Mouse (Mus musculus) heart, embryonic 15.5 days (tissue): ENCODE data around the gene Mcpt9. TPM values are rescaled to one million over a fixed set of nuclear protein-coding genes. Genes with fewer than 3 reads are reported as not detected.
A peak's percentile ranks its signal among the peaks of the same experiment; 100 is the strongest.
"Not testable (repeated sequence)": the region's sequence is repeated elsewhere in the genome, so short reads cannot be mapped to it uniquely, and the experiment has no call there.

Experiments
- ATAC-seq: fragments of 200-750 bp; cut with Nextera tagmentation; replicated peaks from 2 replicates; pipeline ENCODE4 v1.8.0; 2017; ENCODE audit warnings: low read depth, moderate TSS enrichment; ENCODE audit not compliant: insufficient number of reproducible peaks, insufficient read depth, low FRiP score
- H3K27ac ChIP-seq: fragments of 300-500 bp; sonication (generic); 2 replicates; pipeline ENCODE4 v1.5.1; 2015; ENCODE audit warnings: mild to moderate bottlenecking, inconsistent platforms
- H3K27me3 ChIP-seq: fragments of 300-500 bp; sonication (generic); 2 replicates; pipeline ENCODE4 v1.6.1; 2015; ENCODE audit warnings: inconsistent platforms
- H3K36me3 ChIP-seq: fragments of 300-500 bp; sonication (generic); 2 replicates; pipeline ENCODE4 v1.6.1; 2015; ENCODE audit warnings: mild to moderate bottlenecking, inconsistent platforms
- H3K4me1 ChIP-seq: fragments of 300-500 bp; sonication (generic); replicated peaks from 2 replicates; pipeline ENCODE4 v1.6.1; 2015; ENCODE audit warnings: inconsistent platforms
- H3K4me2 ChIP-seq: fragments of 300-500 bp; sonication (generic); 2 replicates; pipeline ENCODE4 v1.6.1; 2015; ENCODE audit warnings: inconsistent platforms, mild to moderate bottlenecking, moderate library complexity
- H3K4me3 ChIP-seq: fragments of 300-500 bp; sonication (generic); 2 replicates; pipeline ENCODE4 v1.5.1; 2015; ENCODE audit warnings: mild to moderate bottlenecking, inconsistent platforms
- H3K9ac ChIP-seq: fragments of 300-500 bp; sonication (generic); 2 replicates; pipeline ENCODE4 v1.6.1; 2015; ENCODE audit warnings: mild to moderate bottlenecking, inconsistent platforms
- H3K9me3 ChIP-seq: fragments of 300-500 bp; sonication (generic); replicated peaks from 2 replicates; pipeline ENCODE4 v1.6.1; 2016; ENCODE audit warnings: inconsistent platforms
- WGBS: fragments of 180-500 bp; shearing (Covaris S2); methylation state at CpG from one replicate; pipeline ENCODE4 v1.1.7; 2015; ENCODE audit warnings: mixed read lengths; 5-methylcytosine and 5-hydroxymethylcytosine counted together
- polyA plus RNA-seq: library from polyadenylated mRNA; unstranded; fragments of >200 nt; fragmentation: Nextera tagmentation; extraction: Ambion mirVana; gene quantifications from 2 replicates; pipeline ENCODE4 v1.2.1, GENCODE M21; 2015

Mcpt9 gene
- polyA plus RNA-seq = not detected in 2 replicates

DNA sequence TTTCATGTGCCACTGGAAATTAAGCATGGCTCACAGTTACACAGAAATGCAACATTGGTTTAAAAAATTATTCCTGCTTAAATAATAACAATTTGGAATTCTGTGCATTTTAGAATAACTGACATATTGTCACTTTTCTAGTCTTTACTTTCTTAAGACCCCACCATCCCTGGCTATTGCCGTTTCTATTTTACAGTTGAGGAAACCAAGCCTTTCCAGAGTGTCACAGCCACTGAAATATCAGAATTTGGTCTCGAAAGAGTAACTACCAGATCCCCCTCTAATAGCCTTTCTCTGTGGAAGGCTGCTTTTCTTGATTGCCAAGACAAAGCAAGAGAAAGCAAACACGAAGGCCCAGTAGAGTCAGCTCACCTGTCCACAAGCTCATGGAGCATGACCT lies at the start of gene Mcpt9:
TSS of gene Mcpt9 (minus strand) at position 101 of the 400 bp plus-strand sequence.
- not testable (repeated sequence) for H3K27ac ChIP-seq, ATAC-seq, H3K4me1 ChIP-seq, H3K9me3 ChIP-seq, H3K4me2 ChIP-seq, H3K9ac ChIP-seq, H3K4me3 ChIP-seq, H3K27me3 ChIP-seq, H3K36me3 ChIP-seq
- 74% methylated on average over 3 of the region's 3 CpGs for WGBS

DNA sequence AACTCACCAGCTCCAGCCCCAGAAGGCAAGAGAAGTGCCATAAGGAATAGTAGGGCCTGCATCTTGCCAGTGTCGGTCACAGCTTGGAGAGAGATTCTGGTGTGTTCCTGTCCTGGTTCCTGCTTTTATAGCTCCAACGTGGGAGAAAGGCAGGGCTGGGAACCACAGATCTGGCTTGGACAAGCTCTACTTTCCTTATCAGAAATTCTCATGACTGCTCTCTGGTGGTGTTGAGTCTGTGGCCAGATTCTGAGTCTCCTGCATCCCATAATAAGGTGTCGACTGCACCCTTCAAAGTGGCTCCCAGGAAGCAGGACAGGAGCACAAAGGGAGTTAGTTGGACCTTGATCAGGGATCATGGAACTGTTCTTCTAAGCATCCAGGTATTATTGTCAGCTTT lies 31.9 kb upstream of the Mcpt9 start, which contains the start of gene Mcpt4:
TSS of gene Mcpt4 (minus strand) at position 101 of the 400 bp plus-strand sequence.
- H3K9me3 ChIP-seq, H3K4me3 ChIP-seq, H3K9ac ChIP-seq, H3K4me2 ChIP-seq, H3K27me3 ChIP-seq, H3K36me3 ChIP-seq, ATAC-seq, H3K27ac ChIP-seq, H3K4me1 ChIP-seq: not testable (repeated sequence)
- WGBS = 62% methylated on average over 3 of the region's 3 CpGs

GRCm38 (mm10) chr14:56057722-56058121 lies 27.4 kb upstream of the Mcpt9 start:
- Histone ChIP-seq H3K27ac (no peak overlapping the region), H3K27me3 (no peaks in the 10 kb centered on the region), H3K9me3 (no peaks in the 10 kb centered on the region), H3K36me3 (no peaks in the 10 kb centered on the region), H3K4me3 (no peak overlapping the region), H3K4me1 (0 out of 2 replicates have a peak, but pooled peaks cover 3% of the 10 kb centered on the region), H3K9ac (no peak overlapping the region), H3K4me2 (no peak overlapping the region)
- 0 out of 2 replicates have a peak, but pooled peaks have one; percentile 43 for ATAC-seq
- 32% methylated on average over 4 of the region's 4 CpGs for WGBS

DNA sequence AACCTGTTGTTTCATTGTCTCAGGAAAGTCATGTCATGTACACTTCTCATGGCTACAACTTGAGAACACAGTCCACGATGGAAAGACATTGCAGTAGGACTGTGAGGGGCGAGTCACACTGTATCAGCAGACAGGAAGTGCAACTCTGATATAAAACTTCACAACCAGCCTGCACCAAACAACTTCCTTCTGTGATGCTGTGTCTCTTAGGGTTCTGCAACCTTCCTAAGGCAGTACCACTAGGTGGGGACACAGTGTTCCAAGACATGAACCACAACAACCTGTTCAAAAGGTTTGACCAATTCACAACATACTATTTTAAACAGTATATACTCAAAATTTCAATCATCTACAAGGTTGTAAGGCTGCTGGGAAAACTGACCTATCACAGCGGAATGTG lies 25.1 kb upstream of the Mcpt9 start:
- H3K4me1 ChIP-seq = 0 out of 2 replicates have a peak, but pooled peaks cover 3% of the 10 kb centered on the region
- 62% methylated on average over 3 of the region's 3 CpGs for WGBS

GRCm38 (mm10) chr14:56041792-56042191 lies 11.5 kb upstream of the Mcpt9 start, which contains the start of gene Mcpt2:
Gene Mcpt2 (plus strand): TSS chr14:56042041.
- not testable (repeated sequence) for H3K9me3 ChIP-seq, H3K27me3 ChIP-seq, H3K36me3 ChIP-seq, ATAC-seq, H3K27ac ChIP-seq, H3K4me3 ChIP-seq, H3K4me2 ChIP-seq, H3K4me1 ChIP-seq, H3K9ac ChIP-seq
- WGBS = 28% methylated on average over 1 of the region's 1 CpGs

More for the DNA sequence above, 25.1 kb upstream of the Mcpt9 start:
- Histone ChIP-seq H3K27ac (no peak overlapping the region), H3K4me3 (no peak overlapping the region), H3K9me3 (no peaks in the 10 kb centered on the region), H3K27me3 (no peaks in the 10 kb centered on the region), H3K4me2 (no peak overlapping the region), H3K36me3 (no peaks in the 10 kb centered on the region), H3K9ac (no peak overlapping the region)
- ATAC-seq = no peak

DNA sequence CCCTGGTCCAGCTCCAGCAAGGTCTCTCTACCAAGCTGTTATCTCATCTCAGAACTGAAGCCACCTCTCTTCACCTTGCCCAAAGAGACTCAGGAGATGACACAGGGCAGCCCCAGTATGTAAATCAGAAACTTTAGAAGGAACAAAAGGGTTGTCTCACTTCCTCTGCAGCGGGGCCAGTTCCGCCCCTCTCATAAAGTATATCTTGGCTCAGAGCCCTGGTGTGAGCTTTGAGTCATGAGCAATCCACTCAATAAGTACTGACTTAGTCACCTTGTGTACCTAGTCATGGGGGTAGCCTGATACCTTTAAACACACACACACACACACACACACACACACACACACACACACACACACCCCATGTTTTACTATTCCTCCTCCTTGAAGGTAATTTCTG lies 4.1 kb upstream of the Mcpt9 start:
- Histone ChIP-seq H3K27me3 (no peaks in the 10 kb centered on the region), H3K4me2 (no peak overlapping the region), H3K27ac (no peak overlapping the region), H3K36me3 (no peaks in the 10 kb centered on the region), H3K9ac (no peak overlapping the region), H3K9me3 (no peaks in the 10 kb centered on the region), H3K4me1 (no peaks in the 10 kb centered on the region), H3K4me3 (no peak overlapping the region)
- 50% methylated on average over 2 of the region's 2 CpGs for WGBS
- no peak for ATAC-seq

DNA sequence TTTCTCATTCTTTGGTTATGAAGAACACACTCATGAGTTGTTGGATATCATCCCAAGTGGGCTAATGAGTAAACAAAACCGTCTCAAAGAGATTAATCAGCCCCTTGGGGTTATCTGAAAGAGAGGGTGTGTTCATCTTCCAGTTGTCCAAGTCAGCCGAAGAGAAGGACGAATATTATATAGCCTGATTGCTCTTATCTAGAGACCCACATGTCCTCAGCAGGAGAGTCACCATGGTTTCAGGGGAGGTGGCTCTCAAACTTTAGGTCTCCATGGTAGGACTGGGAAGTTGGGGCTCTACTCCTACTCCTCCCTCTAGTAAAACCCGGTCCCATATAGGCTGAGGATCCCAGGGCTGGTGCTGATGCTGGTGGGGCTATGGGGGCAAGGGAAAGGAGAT lies 9.0 kb downstream of the Mcpt9 start:
- not testable (repeated sequence) for ATAC-seq, H3K4me2 ChIP-seq, H3K36me3 ChIP-seq, H3K27ac ChIP-seq, H3K4me1 ChIP-seq, H3K9me3 ChIP-seq, H3K4me3 ChIP-seq, H3K27me3 ChIP-seq, H3K9ac ChIP-seq
- 64% methylated on average over 4 of the region's 4 CpGs for WGBS

DNA sequence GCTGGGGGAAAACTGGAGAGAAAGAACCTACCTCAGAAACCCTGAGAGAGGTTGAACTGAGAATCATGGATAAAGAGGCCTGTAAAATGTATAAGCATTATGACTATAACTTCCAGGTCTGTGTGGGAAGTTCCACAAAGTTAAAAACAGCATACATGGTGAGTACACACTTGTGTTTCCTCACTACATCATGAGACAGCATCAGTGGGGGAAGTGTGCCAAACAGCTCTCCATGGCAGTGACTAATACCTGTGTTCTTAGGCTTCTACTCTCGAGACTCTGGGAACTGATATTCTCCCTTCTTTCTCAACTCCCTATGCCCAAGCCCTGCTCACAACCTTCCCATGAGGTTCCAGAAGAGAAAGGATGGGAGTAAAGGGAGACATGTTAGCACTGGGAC lies 10.8 kb downstream of the Mcpt9 start:
- Histone ChIP-seq H3K4me1 (no peaks in the 10 kb centered on the region), H3K36me3 (no peaks in the 10 kb centered on the region), H3K9ac (no peak overlapping the region), H3K4me3 (no peak overlapping the region), H3K27me3 (no peaks in the 10 kb centered on the region), H3K9me3 (no peaks in the 10 kb centered on the region), H3K4me2 (no peak overlapping the region), H3K27ac (no peak overlapping the region)
- ATAC-seq = no peak
- WGBS = 45% methylated on average over 1 of the region's 1 CpGs

GRCm38 (mm10) chr14:56017671-56018070 lies 12.6 kb downstream of the Mcpt9 start, which contains the start of gene Mcpt1:
Gene Mcpt1 (plus strand): TSS chr14:56017971.
- ATAC-seq, H3K4me2 ChIP-seq, H3K9me3 ChIP-seq, H3K9ac ChIP-seq, H3K4me1 ChIP-seq, H3K4me3 ChIP-seq, H3K27me3 ChIP-seq, H3K36me3 ChIP-seq, H3K27ac ChIP-seq: not testable (repeated sequence)
- 65% methylated on average over 3 of the region's 3 CpGs for WGBS

DNA sequence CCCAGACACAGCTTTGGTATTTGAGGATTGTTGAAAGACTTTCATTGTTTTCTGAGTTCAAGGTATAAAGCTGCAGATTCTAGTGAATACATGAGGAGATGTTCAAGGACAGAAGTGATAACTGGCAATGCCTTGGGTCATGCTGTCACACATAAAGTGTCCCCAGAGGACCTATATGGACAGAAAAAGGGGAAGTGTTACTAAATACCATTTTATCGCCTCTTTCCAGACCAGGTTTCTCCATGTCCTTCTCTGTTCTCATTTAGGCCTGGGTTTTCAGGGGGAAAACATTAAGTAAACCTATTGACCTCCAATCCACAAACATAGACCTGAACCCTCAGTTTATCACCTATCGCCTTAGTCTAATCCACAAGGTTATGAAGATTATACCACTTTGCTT lies 16.4 kb downstream of the Mcpt9 start:
- Histone ChIP-seq H3K4me1 (no peaks in the 10 kb centered on the region), H3K9me3 (no peaks in the 10 kb centered on the region), H3K4me2 (no peak overlapping the region), H3K4me3 (no peak overlapping the region), H3K36me3 (no peaks in the 10 kb centered on the region), H3K27me3 (no peaks in the 10 kb centered on the region), H3K9ac (no peak overlapping the region), H3K27ac (no peak overlapping the region)
- no peak for ATAC-seq
- 88% methylated on average over 2 of the region's 2 CpGs for WGBS

DNA sequence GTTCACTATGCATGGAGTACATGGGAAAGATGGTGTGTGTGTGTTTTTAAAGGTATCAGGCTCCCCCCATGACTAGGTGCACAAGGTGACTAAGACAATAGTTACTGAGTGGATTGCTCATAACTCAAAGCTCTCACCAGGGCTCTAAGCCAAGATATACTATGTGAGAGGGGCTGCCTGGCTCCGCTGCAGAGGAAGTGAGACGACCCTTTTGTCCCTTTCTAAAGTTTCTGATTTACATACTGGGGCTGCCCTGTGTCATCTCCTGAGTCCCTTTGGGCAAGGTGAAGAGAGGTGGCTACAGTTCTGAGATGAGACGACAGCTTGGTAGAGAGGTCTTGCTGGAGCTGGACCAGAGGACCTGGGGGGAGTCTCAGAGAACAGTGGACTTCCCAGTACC lies 17.1 kb downstream of the Mcpt9 start:
- Histone ChIP-seq H3K4me1 (no peaks in the 10 kb centered on the region), H3K36me3 (no peaks in the 10 kb centered on the region), H3K27me3 (no peaks in the 10 kb centered on the region), H3K4me3 (no peak overlapping the region), H3K9ac (no peak overlapping the region), H3K27ac (no peak overlapping the region), H3K9me3 (no peaks in the 10 kb centered on the region), H3K4me2 (no peak overlapping the region)
- ATAC-seq = no peak
- whole genome bisulfite sequencing = 45% methylated on average over 3 of the region's 3 CpGs

DNA sequence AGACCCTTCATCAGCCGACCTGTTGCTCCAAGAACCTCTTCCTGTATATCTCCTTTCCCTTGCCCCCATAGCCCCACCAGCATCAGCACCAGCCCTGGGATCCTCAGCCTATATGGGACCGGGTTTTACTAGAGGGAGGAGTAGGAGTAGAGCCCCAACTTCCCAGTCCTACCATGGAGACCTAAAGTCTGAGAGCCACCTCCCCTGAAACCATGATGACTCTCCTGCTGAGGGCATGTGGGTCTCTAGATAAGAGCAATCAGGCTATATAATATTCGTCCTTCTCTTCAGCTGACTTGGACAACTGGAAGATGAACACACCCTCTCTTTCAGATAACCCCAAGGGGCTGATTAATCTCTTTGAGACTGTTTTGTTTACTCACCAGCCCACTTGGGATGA lies 42.8 kb downstream of the Mcpt9 start:
- not testable (repeated sequence) for ATAC-seq, H3K36me3 ChIP-seq, H3K4me1 ChIP-seq, H3K27ac ChIP-seq, H3K9me3 ChIP-seq, H3K4me2 ChIP-seq, H3K27me3 ChIP-seq, H3K4me3 ChIP-seq, H3K9ac ChIP-seq
- WGBS = 63% methylated on average over 2 of the region's 3 CpGs
